Mouse (Mus musculus) CH12.LX (cell line): ENCODE data around the gene Crat. TPM values are rescaled to one million over a fixed set of nuclear protein-coding genes. Genes with fewer than 3 reads are reported as not detected.

ENCODE experiments used
- DNase-seq: peaks from one replicate; pipeline ENCODE4 v3.0.0-alpha.2; 2013; ENCODE audit errors: extremely low read depth
- H3K27ac ChIP-seq: 2 replicates; pipeline ENCODE4 v1.5.1; 2012; ENCODE audit warnings: low read depth, mild to moderate bottlenecking, control low read depth, moderate library complexity; ENCODE audit not compliant: insufficient read depth
- H3K27me3 ChIP-seq: replicated peaks from 2 replicates; pipeline ENCODE3; 2012; ENCODE audit warnings: inconsistent platforms
- H3K36me3 ChIP-seq, 2 experiments: replicated peaks in 1 of 2; 2 replicates each; pipeline versions ENCODE3 to v1.6.1; 2012; ENCODE audit warnings: inconsistent platforms in 1 of 2, low read length in 1 of 2, mild to moderate bottlenecking in 1 of 2, mixed read lengths in 1 of 2, moderate library complexity in 1 of 2; ENCODE audit not compliant: control insufficient read depth in 1 of 2, insufficient read depth in 1 of 2
- H3K4me1 ChIP-seq, 2 experiments: 2 replicates each; pipeline ENCODE4 v1.6.1; 2012; ENCODE audit warnings: inconsistent platforms in 1 of 2, moderate library complexity in 1 of 2; ENCODE audit not compliant: insufficient read depth in 2 of 2, control insufficient read depth in 1 of 2
- H3K4me2 ChIP-seq: 2 replicates; pipeline ENCODE4 v1.6.1; 2012; ENCODE audit warnings: low read depth, mild to moderate bottlenecking, control low read depth; ENCODE audit not compliant: poor library complexity, insufficient read depth, severe bottlenecking
- H3K4me3 ChIP-seq, 3 experiments: fragments of 150-350 bp in 1 of 3; sonication (generic) in 1 of 3; replicated peaks in 1 of 3; 2 replicates each; pipeline versions ENCODE3 to v1.5.1; 2011 to 2012; ENCODE audit warnings: low read depth in 2 of 3, low read length in 2 of 3, mild to moderate bottlenecking in 2 of 3, moderate library complexity in 2 of 3, control low read depth in 1 of 3, improper control_type of control experiment in 1 of 3, inconsistent platforms in 1 of 3, mixed read lengths in 1 of 3; ENCODE audit not compliant: poor library complexity in 1 of 3
- H3K79me2 ChIP-seq: replicated peaks from 2 replicates; pipeline ENCODE4 v1.6.1; 2012; ENCODE audit warnings: mild to moderate bottlenecking, moderate library complexity; ENCODE audit not compliant: control insufficient read depth, poor library complexity, insufficient read depth, severe bottlenecking; ENCODE audit errors: extremely low read depth
- H3K9ac ChIP-seq: 2 replicates; pipeline ENCODE4 v1.6.1; 2012; ENCODE audit warnings: low read depth, mild to moderate bottlenecking, control low read depth, moderate library complexity; ENCODE audit not compliant: insufficient read depth
- H3K9me3 ChIP-seq: replicated peaks from 2 replicates; pipeline ENCODE3; 2012; ENCODE audit warnings: low read length, inconsistent platforms, mixed read lengths
- BHLHE40 ChIP-seq: IDR thresholded peaks from 2 replicates; pipeline ENCODE4 v1.6.1; 2011; ENCODE audit warnings: mild to moderate bottlenecking, low read depth, low read length, improper control_type of control experiment
- CHD1 ChIP-seq: IDR thresholded peaks from 2 replicates; pipeline ENCODE4 v1.6.1; 2012; ENCODE audit warnings: low read depth, low read length, improper control_type of control experiment, inconsistent platforms
- CHD2 ChIP-seq: IDR thresholded peaks from 2 replicates; pipeline ENCODE4 v1.6.1; 2011; ENCODE audit warnings: low read length, improper control_type of control experiment
- CTCF ChIP-seq, 2 experiments: IDR thresholded peaks in 1 of 2; conservative IDR thresholded peaks in 1 of 2; 2 replicates each; pipeline ENCODE4 v1.5.1; 2011 to 2012; ENCODE audit warnings: low read depth in 2 of 2, low read length in 2 of 2, improper control_type of control experiment in 1 of 2, inconsistent platforms in 1 of 2, mild to moderate bottlenecking in 1 of 2, moderate library complexity in 1 of 2
- ELF1 ChIP-seq: IDR thresholded peaks from 2 replicates; pipeline ENCODE4 v1.6.1; 2014; ENCODE audit warnings: low read depth, mild to moderate bottlenecking, inconsistent platforms, low read length, improper control_type of control experiment
- EP300 ChIP-seq: IDR thresholded peaks from 2 replicates; pipeline ENCODE4 v1.6.1; 2011; ENCODE audit warnings: low read length, improper control_type of control experiment
- IRF4 ChIP-seq: IDR thresholded peaks from 2 replicates; pipeline ENCODE4 v1.6.1; 2014; ENCODE audit warnings: low read depth, mild to moderate bottlenecking, inconsistent platforms, low read length, improper control_type of control experiment
- JUN ChIP-seq: IDR thresholded peaks from 2 replicates; pipeline ENCODE4 v1.6.1; 2011; ENCODE audit warnings: low read depth, mild to moderate bottlenecking, low read length, improper control_type of control experiment, moderate library complexity; ENCODE audit not compliant: insufficient read depth
- KAT2A ChIP-seq: IDR thresholded peaks from 2 replicates; pipeline ENCODE4 v1.6.1; 2012; ENCODE audit warnings: low read length, improper control_type of control experiment, inconsistent platforms; ENCODE audit not compliant: insufficient replicate concordance
- MAFK ChIP-seq: IDR thresholded peaks from 2 replicates; pipeline ENCODE4 v1.6.1; 2011; ENCODE audit warnings: low read length, improper control_type of control experiment; ENCODE audit not compliant: insufficient replicate concordance
- MYC ChIP-seq: IDR thresholded peaks from 2 replicates; pipeline ENCODE4 v1.6.1; 2011; ENCODE audit warnings: low read depth, mild to moderate bottlenecking, improper control_type of control experiment, low read length
- NRF1 ChIP-seq: IDR thresholded peaks from 2 replicates; pipeline ENCODE4 v1.6.1; 2014; ENCODE audit warnings: low read depth, mild to moderate bottlenecking, inconsistent platforms, low read length, improper control_type of control experiment, moderate library complexity
- POLR2A ChIP-seq: IDR thresholded peaks from 2 replicates; pipeline ENCODE4 v1.6.1; 2011; ENCODE audit warnings: low read depth, mild to moderate bottlenecking, improper control_type of control experiment, low read length
- SIN3A ChIP-seq: IDR thresholded peaks from 2 replicates; pipeline ENCODE4 v1.6.1; 2012; ENCODE audit warnings: low read length, improper control_type of control experiment, inconsistent platforms
- SMC3 ChIP-seq: IDR thresholded peaks from 2 replicates; pipeline ENCODE4 v1.6.1; 2011; ENCODE audit warnings: low read depth, low read length, improper control_type of control experiment
- TBP ChIP-seq: conservative IDR thresholded peaks from 2 replicates; pipeline ENCODE4 v1.6.1; 2011; ENCODE audit warnings: low read depth, low read length, improper control_type of control experiment
- TCF12 ChIP-seq: IDR thresholded peaks from 2 replicates; pipeline ENCODE4 v1.6.1; 2014; ENCODE audit warnings: low read depth, mild to moderate bottlenecking, inconsistent platforms, low read length, improper control_type of control experiment
- ZKSCAN1 ChIP-seq: IDR thresholded peaks from 2 replicates; pipeline ENCODE4 v1.6.1; 2012; ENCODE audit warnings: low read depth, inconsistent platforms, low read length, improper control_type of control experiment, borderline replicate concordance
- ZMIZ1 ChIP-seq: IDR thresholded peaks from 2 replicates; pipeline ENCODE4 v1.6.1; 2012; ENCODE audit warnings: low read depth, mild to moderate bottlenecking, inconsistent platforms, low read length, improper control_type of control experiment
- dilution Hi-C: fragments of 300-500 bp; cut with MboI; formaldehyde crosslinking; loops from 2 replicates; pipeline ENCODE4 v1.14.3; 2020; ENCODE audit warnings: low sequenced_read_pairs; ENCODE audit not compliant: extremely low pct_unique_long_range_greater_than_20kb, extremely low pct_ligation_motif_present
- in situ Hi-C: fragments of 300-500 bp; cut with MboI; formaldehyde crosslinking; loops from 3 replicates; pipeline ENCODE4 v1.14.3; 2019; ENCODE audit warnings: low sequenced_read_pairs, low pct_ligation_motif_present, low pct_unique_long_range_greater_than_20kb, mixed read lengths
- polyA plus RNA-seq: library from polyadenylated mRNA; unstranded; fragments of >175 nt; gene quantifications from 2 replicates; pipeline ENCODE4 v1.2.1, GENCODE M21; 2012; ENCODE audit warnings: low read depth; ENCODE audit not compliant: insufficient read length
- total RNA-seq, 2 experiments: library from RNA; depleted of rRNA; stranded (reverse); fragments of 300-350 nt in 1 of 2; fragments of >200 nt in 1 of 2; gene quantifications; 2 replicates each; pipeline ENCODE4 v1.2.3; 2012 to 2014

The Crat gene
- total and polyA plus RNA-seq, 3 experiments = 1.7 to 4.5 (median 4.2) TPM

GRCm38 (mm10) chr2:30415936-30416648 lies 479 bp upstream of the Crat start, which contains the start of gene Ptpa (continued):
- TF ChIP-seq TBP = peak; percentile 64; the same call in 1 of the 2 replicates
- TF ChIP-seq BHLHE40 = no peak
- TF ChIP-seq CHD2 = peak; percentile 62; the same call in 1 of the 2 replicates
- TF ChIP-seq SMC3 = no peak
- peak; percentile 41; the same call in 1 of the 2 replicates for TF ChIP-seq KAT2A
- peak; percentile 91 for TF ChIP-seq ZMIZ1
- no peak for TF ChIP-seq CHD1
- TF ChIP-seq POLR2A = peak; percentile 96
- peak; percentile 96 for TF ChIP-seq TCF12
- peak; percentile 49 for TF ChIP-seq SIN3A
- no peak for TF ChIP-seq JUN
- TF ChIP-seq MAFK = no peak
- TF ChIP-seq EP300 = no peak
- peak; percentile 65 for TF ChIP-seq ELF1

GRCm38 (mm10) chr2:30414681-30415080 lies 932 bp downstream of the Crat start:
- H3K27ac ChIP-seq = no peak overlapping the region
- H3K79me2 ChIP-seq = peaks cover 29% of the 10 kb centered on the region
- peak overlapping the region; percentile 77 to 88 (median 84) for H3K4me3 ChIP-seq
- dilution Hi-C loops (no loop called here), in situ Hi-C loops (no loop called here)
- no peak overlapping the region; the same call in 1 of the 2 replicates for H3K9ac ChIP-seq
- TF ChIP-seq IRF4 (no peak), ZKSCAN1 (no peak), JUN (no peak), POLR2A (no peak), MYC (no peak), CTCF (conservative IDR thresholded peaks at IDR 0.05 in 1 of 2, IDR thresholded peaks at IDR 0.05 in 1 of 2; ENCODE audit: low read depth in 2 of 2, low read length in 2 of 2) (no peak), NRF1 (no peak), SIN3A (no peak)
- no peaks in the 10 kb centered on the region for H3K9me3 ChIP-seq
- peaks cover 2 to 27% of the 10 kb centered on the region in 2 experiments; a peak in 3 of 4 replicates for H3K4me1 ChIP-seq
- peak overlapping the region; percentile 43 for H3K4me2 ChIP-seq
- peaks cover 15% of the 10 kb centered on the region for H3K27me3 ChIP-seq
- H3K36me3 ChIP-seq = peaks cover 0 to 14% of the 10 kb centered on the region in 2 experiments
- DNase-seq = no peak
